Mouse (Mus musculus) kidney, postnatal 0 days (tissue): ENCODE data around the gene Grip1. TPM values are rescaled to one million over a fixed set of nuclear protein-coding genes. Genes with fewer than 3 reads are reported as not detected.

ENCODE experiments used
- ATAC-seq: fragments of 200-750 bp; cut with Nextera tagmentation; replicated peaks from 2 replicates; pipeline ENCODE4 v1.8.0; 2017; ENCODE audit warnings: low read depth, moderate number of reproducible peaks, moderate TSS enrichment, moderate library complexity; ENCODE audit not compliant: low FRiP score
- DNase-seq: peaks from one replicate; pipeline ENCODE4 v3.0.0-alpha.2; 2016; ENCODE audit warnings: low spot score
- H3K27ac ChIP-seq: fragments of 300-500 bp; sonication (generic); 2 replicates; pipeline ENCODE4 v1.5.1; 2014; ENCODE audit warnings: mild to moderate bottlenecking
- H3K27me3 ChIP-seq: fragments of 300-500 bp; sonication (generic); 2 replicates; pipeline ENCODE4 v1.6.1; 2014; ENCODE audit warnings: low read length, mixed read lengths; ENCODE audit not compliant: insufficient read depth
- H3K36me3 ChIP-seq: fragments of 300-500 bp; sonication (generic); 2 replicates; pipeline ENCODE4 v1.6.1; 2014; ENCODE audit warnings: low read length, mixed read lengths; ENCODE audit not compliant: insufficient read depth
- H3K4me1 ChIP-seq: fragments of 300-500 bp; sonication (generic); replicated peaks from 2 replicates; pipeline ENCODE4 v1.6.1; 2014; ENCODE audit warnings: antibody characterized with exemption, low read length, mixed read lengths; ENCODE audit not compliant: insufficient read depth
- H3K4me2 ChIP-seq: fragments of 300-500 bp; sonication (generic); 2 replicates; pipeline ENCODE4 v1.6.1; 2014; ENCODE audit warnings: mild to moderate bottlenecking, low read length, moderate library complexity, mixed read lengths
- H3K4me3 ChIP-seq: fragments of 300-500 bp; sonication (generic); replicated peaks from 2 replicates; pipeline ENCODE4 v1.5.1; 2014; ENCODE audit warnings: low read depth, low read length
- H3K9ac ChIP-seq: fragments of 300-500 bp; sonication (generic); 2 replicates; pipeline ENCODE4 v1.6.1; 2014; ENCODE audit warnings: low read depth, low read length
- H3K9me3 ChIP-seq: fragments of 300-500 bp; sonication (generic); replicated peaks from 2 replicates; pipeline ENCODE4 v1.6.1; 2016; ENCODE audit warnings: low read length, inconsistent platforms, mixed read lengths
- CTCF ChIP-seq: IDR thresholded peaks from 2 replicates; pipeline ENCODE4 v1.5.1; 2016; ENCODE audit warnings: antibody characterized with exemption, low read depth, mild to moderate bottlenecking, moderate library complexity
- WGBS: fragments of 180-500 bp; shearing (Covaris S2); extraction: QIAGEN DNeasy Blood & Tissue Kit; methylation state at CpG from one replicate; pipeline ENCODE4 v1.1.7; 2014; 5-methylcytosine and 5-hydroxymethylcytosine counted together
- polyA plus RNA-seq: library from polyadenylated mRNA; unstranded; fragments of >200 nt; fragmentation: Nextera tagmentation; extraction: Ambion mirVana; gene quantifications from 2 replicates; pipeline ENCODE4 v1.2.1, GENCODE M21; 2015

Gene Grip1
- polyA plus RNA-seq, 1 experiment from 2014 or later = 3.1 TPM

DNA sequence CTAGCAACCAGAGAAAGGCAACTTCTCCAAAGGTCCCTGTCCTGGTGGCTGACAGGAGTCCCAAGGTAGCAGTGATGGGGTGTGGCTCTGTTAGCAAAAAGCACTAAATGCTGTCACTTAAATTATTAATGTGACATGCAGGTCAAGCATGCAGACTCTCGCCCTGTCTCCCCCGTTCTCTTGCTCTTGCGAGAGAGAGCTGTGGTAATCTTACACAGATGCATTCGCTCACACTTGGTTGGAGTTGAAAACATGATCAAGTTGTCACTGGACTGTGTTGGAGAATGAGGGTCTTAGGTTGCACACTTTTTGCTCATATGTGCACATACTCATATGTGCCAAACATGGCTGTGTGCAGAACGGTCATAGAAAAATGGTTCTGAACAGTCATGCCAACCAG, 176.8 kb downstream of the Grip1 start:
- 53% methylated on average over 5 of the region's 5 CpGs for WGBS
- DNase-seq (peak; percentile 44), ATAC-seq (no peak; the same call in 1 of the 2 replicates)
- Histone ChIP-seq H3K27me3 (no peaks in the 10 kb centered on the region), H3K27ac (no peak overlapping the region), H3K4me2 (no peak overlapping the region), H3K36me3 (no peaks in the 10 kb centered on the region), H3K4me1 (0 out of 2 replicates have a peak, but pooled peaks cover 3% of the 10 kb centered on the region), H3K4me3 (no peak overlapping the region), H3K9ac (no peak overlapping the region), H3K9me3 (no peaks in the 10 kb centered on the region)
- TF ChIP-seq CTCF = no peak

GRCm38 (mm10) chr10:119631966-119632365, 178.3 kb downstream of the Grip1 start:
- ATAC-seq = no peak
- no peak overlapping the region for H3K27ac ChIP-seq
- DNase-seq = no peak
- H3K9me3 ChIP-seq = no peaks in the 10 kb centered on the region
- no peaks in the 10 kb centered on the region for H3K36me3 ChIP-seq
- no peak for TF ChIP-seq CTCF
- no peak overlapping the region for H3K4me3 ChIP-seq
- H3K27me3 ChIP-seq = no peaks in the 10 kb centered on the region
- H3K4me2 ChIP-seq = no peak overlapping the region
- no peak overlapping the region for H3K9ac ChIP-seq
- WGBS = 46% methylated on average over 9 of the region's 9 CpGs
- H3K4me1 ChIP-seq = 0 out of 2 replicates have a peak, but pooled peaks cover 3% of the 10 kb centered on the region

DNA sequence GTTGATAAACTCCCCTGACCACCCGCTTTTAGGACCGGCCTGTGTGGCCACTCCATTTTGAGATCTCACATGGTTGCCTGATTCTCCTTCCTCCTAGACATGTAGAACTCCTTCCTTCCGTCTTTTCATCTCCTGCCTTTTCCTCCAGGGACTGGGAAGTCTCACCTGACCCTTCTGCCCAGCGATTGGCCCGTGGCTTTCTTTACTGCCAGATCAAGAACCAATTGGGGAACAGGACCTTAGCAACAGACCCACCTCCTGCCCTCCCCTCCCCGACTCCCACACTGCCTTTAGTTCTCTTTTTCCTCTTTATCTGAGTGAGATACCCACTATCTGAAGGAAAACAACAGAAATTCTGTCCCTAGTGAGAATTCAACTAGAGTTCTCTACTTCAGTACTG, 180.9 kb downstream of the Grip1 start:
- Histone ChIP-seq H3K9me3 (no peaks in the 10 kb centered on the region), H3K27ac (no peak overlapping the region), H3K36me3 (no peaks in the 10 kb centered on the region), H3K4me1 (0 out of 2 replicates have a peak, but pooled peaks cover 3% of the 10 kb centered on the region), H3K4me3 (no peak overlapping the region), H3K27me3 (no peaks in the 10 kb centered on the region), H3K9ac (no peak overlapping the region), H3K4me2 (no peak overlapping the region)
- ATAC-seq (no peak), DNase-seq (no peak)
- TF ChIP-seq CTCF = no peak
- WGBS = 80% methylated on average over 6 of the region's 6 CpGs

DNA sequence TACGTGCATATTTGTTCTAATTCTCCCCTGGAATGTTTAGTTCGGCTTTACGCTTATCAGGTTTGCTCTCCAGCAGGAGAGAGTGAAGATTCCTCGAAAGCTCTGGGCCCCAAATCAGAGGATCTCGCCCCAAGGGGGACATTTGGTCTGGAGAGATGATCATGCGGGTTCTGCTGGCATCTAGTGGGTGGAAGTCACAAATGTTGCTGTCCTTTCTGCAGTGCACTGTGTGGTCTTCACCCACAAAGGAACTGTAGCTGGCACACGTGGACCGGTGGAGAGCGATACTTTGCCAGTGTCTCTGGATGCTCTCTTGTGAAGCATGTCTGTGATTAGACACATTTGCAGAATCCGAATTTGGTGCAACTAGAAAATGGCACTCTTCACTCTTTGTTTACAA, 186.9 kb downstream of the Grip1 start:
- TF ChIP-seq CTCF = peak; percentile 54
- Histone ChIP-seq H3K27me3 (no peaks in the 10 kb centered on the region), H3K4me2 (no peak overlapping the region), H3K4me3 (no peak overlapping the region), H3K9me3 (no peaks in the 10 kb centered on the region), H3K4me1 (no peaks in the 10 kb centered on the region), H3K9ac (no peak overlapping the region), H3K36me3 (no peaks in the 10 kb centered on the region), H3K27ac (no peak overlapping the region)
- 83% methylated on average over 10 of the region's 10 CpGs for WGBS
- DNase-seq = no peak
- ATAC-seq = no peak

GRCm38 (mm10) chr10:119641011-119641410, 187.4 kb downstream of the Grip1 start:
- no peak for TF ChIP-seq CTCF
- no peak overlapping the region for H3K4me2 ChIP-seq
- no peak overlapping the region for H3K9ac ChIP-seq
- H3K27me3 ChIP-seq = no peaks in the 10 kb centered on the region
- 59% methylated on average over 12 of the region's 12 CpGs for WGBS
- no peaks in the 10 kb centered on the region for H3K4me1 ChIP-seq
- H3K4me3 ChIP-seq = no peak overlapping the region
- DNase-seq (no peak), ATAC-seq (no peak)
- H3K9me3 ChIP-seq = no peaks in the 10 kb centered on the region
- H3K36me3 ChIP-seq = no peaks in the 10 kb centered on the region
- H3K27ac ChIP-seq = no peak overlapping the region

DNA sequence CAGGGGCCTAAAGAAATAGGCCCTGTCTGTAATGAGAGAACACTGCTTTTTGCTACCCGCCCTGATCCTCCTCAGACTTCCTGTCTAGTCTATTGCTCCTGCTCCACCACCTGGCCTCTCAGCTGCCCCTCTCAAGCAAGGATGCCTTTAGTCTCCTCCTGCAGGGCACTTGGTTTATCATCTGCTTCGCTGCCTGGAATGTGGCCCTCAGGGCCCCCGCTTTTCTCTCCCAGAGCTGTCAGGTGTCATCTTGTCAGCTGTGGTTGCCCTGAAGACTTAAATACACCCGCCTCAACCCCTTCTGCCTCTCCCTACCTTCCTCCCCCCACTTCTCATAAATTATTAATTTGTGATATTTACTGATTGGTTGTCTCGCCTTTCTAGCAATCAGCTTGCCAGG, 190.7 kb downstream of the Grip1 start:
- DNase-seq = no peak
- H3K4me1 ChIP-seq = no peaks in the 10 kb centered on the region

More for the DNA sequence above, 190.7 kb downstream of the Grip1 start:
- no peak for ATAC-seq
- no peak overlapping the region for H3K4me3 ChIP-seq
- no peak overlapping the region for H3K9ac ChIP-seq
- WGBS = 44% methylated on average over 5 of the region's 5 CpGs
- no peak for TF ChIP-seq CTCF
- no peaks in the 10 kb centered on the region for H3K9me3 ChIP-seq
- no peaks in the 10 kb centered on the region for H3K36me3 ChIP-seq
- no peak overlapping the region for H3K27ac ChIP-seq
- no peak overlapping the region for H3K4me2 ChIP-seq
- H3K27me3 ChIP-seq = no peaks in the 10 kb centered on the region
